Mouse (Mus musculus) spleen, adult 2 months (tissue): Measurements from ENCODE around the gene Krt17. TPM values are rescaled to one million over a fixed set of nuclear protein-coding genes. Genes with fewer than 3 reads are reported as not detected.

Experiments used
- DNase-seq, 2 experiments: peaks; one replicate each; pipeline versions ENCODE4 v3.0.0 to v3.0.0-alpha.2; 2012 to 2021; ENCODE audit warnings: low spot score in 2 of 2, low read depth in 1 of 2
- H3K27ac ChIP-seq: fragments of 200-500 bp; 2 replicates; pipeline ENCODE4 v1.5.1; 2012; ENCODE audit warnings: low read length, inconsistent platforms; ENCODE audit not compliant: insufficient read depth
- H3K27me3 ChIP-seq: fragments of 200-500 bp; 2 replicates; pipeline ENCODE4 v1.6.1; 2012; ENCODE audit warnings: mild to moderate bottlenecking, moderate library complexity, low read length, inconsistent platforms; ENCODE audit not compliant: control insufficient read depth, insufficient read depth
- H3K36me3 ChIP-seq: fragments of 200-500 bp; 2 replicates; pipeline ENCODE4 v1.6.1; 2012; ENCODE audit warnings: mild to moderate bottlenecking, low read length, inconsistent platforms; ENCODE audit not compliant: control insufficient read depth, insufficient read depth
- H3K4me1 ChIP-seq: fragments of 200-500 bp; 2 replicates; pipeline ENCODE4 v1.6.1; 2011; ENCODE audit warnings: inconsistent platforms; ENCODE audit not compliant: control insufficient read depth, insufficient read depth, insufficient read length
- H3K4me3 ChIP-seq: fragments of 200-500 bp; 2 replicates; pipeline ENCODE4 v1.5.1; 2011; ENCODE audit warnings: mild to moderate bottlenecking, inconsistent platforms; ENCODE audit not compliant: insufficient read depth, insufficient read length; ENCODE audit errors: extremely low read depth
- CTCF ChIP-seq: fragments of 200-500 bp; IDR thresholded peaks from 2 replicates; pipeline ENCODE4 v1.5.1; 2011; ENCODE audit warnings: mild to moderate bottlenecking, inconsistent platforms; ENCODE audit not compliant: insufficient read depth, insufficient read length, insufficient replicate concordance; ENCODE audit errors: extremely low read depth
- POLR2A ChIP-seq: fragments of 200-500 bp; IDR thresholded peaks from 2 replicates; pipeline ENCODE4 v1.6.1; 2011; ENCODE audit warnings: low read depth, low read length, inconsistent platforms
- WGBS: fragments of 180-500 bp; shearing (Covaris S2); methylation state at CpG from one replicate; pipeline ENCODE4 v1.1.7; 2018; 5-methylcytosine and 5-hydroxymethylcytosine counted together
- polyA plus RNA-seq: library from polyadenylated mRNA; depleted of rRNA; stranded (reverse); fragments of >200 nt; gene quantifications from 2 replicates; pipeline ENCODE4 v1.2.3, GENCODE M21; 2012

Gene Krt17
- polyA plus RNA-seq, 1 experiment = not detected

- WGBS = 84% methylated on average over 7 of the region's 7 CpGs
- no peak for DNase-seq
- Histone ChIP-seq H3K27me3 (no peaks in the 10 kb centered on the region), H3K27ac (no peak within 1 kb of the TSS), H3K4me1 (no peaks in the 10 kb centered on the region), H3K4me3 (no peak within 1 kb of the TSS), H3K36me3 (no peaks in the 10 kb centered on the region)
- TF ChIP-seq POLR2A (no peak), CTCF (no peak)
Measured at GRCm38 (mm10) chr11:100269821-100270332, 9.0 kb upstream of the Krt17 start, which contains the start of gene Krt42. TSS of gene Krt42 (minus strand) at chr11:100269871.

GRCm38 (mm10) chr11:100262058-100262980 lies 1.5 kb upstream of the Krt17 start:
- TF ChIP-seq CTCF = no peak
- TF ChIP-seq POLR2A = no peak
- Histone ChIP-seq H3K4me1 (no peaks in the 10 kb centered on the region), H3K4me3 (no peak overlapping the region), H3K27me3 (no peaks in the 10 kb centered on the region), H3K27ac (no peak overlapping the region), H3K36me3 (no peaks in the 10 kb centered on the region)
- WGBS = 38% methylated on average over 13 of the region's 13 CpGs
- DNase-seq = no peak

- Histone ChIP-seq H3K4me3 (no peak overlapping the region), H3K4me1 (no peaks in the 10 kb centered on the region), H3K27me3 (no peaks in the 10 kb centered on the region), H3K36me3 (no peaks in the 10 kb centered on the region), H3K27ac (no peak overlapping the region)
- 85% methylated on average over 9 of the region's 9 CpGs for WGBS
- TF ChIP-seq POLR2A = no peak
- DNase-seq = no peak
Measured at GRCm38 (mm10) chr11:100261235-100261605, 391 bp upstream of the Krt17 start.

- no peak overlapping the region for H3K27ac ChIP-seq
- no peaks in the 10 kb centered on the region for H3K36me3 ChIP-seq
- 90% methylated on average over 9 of the region's 9 CpGs for WGBS
- no peak for TF ChIP-seq POLR2A
- TF ChIP-seq CTCF = no peak
- no peak for DNase-seq
- H3K4me1 ChIP-seq = no peaks in the 10 kb centered on the region
- no peaks in the 10 kb centered on the region for H3K27me3 ChIP-seq
- no peak overlapping the region for H3K4me3 ChIP-seq
Measured at GRCm38 (mm10) chr11:100259079-100259478, 1.8 kb downstream of the Krt17 start.

GRCm38 (mm10) chr11:100257967-100258366 lies 2.9 kb downstream of the Krt17 start:
- no peaks in the 10 kb centered on the region for H3K36me3 ChIP-seq
- no peaks in the 10 kb centered on the region for H3K4me1 ChIP-seq
- 92% methylated on average over 1 of the region's 1 CpGs for WGBS
- TF ChIP-seq CTCF (no peak), POLR2A (no peak)
- DNase-seq = no peak
- H3K27me3 ChIP-seq = no peaks in the 10 kb centered on the region
- no peak overlapping the region for H3K27ac ChIP-seq
- H3K4me3 ChIP-seq = no peak overlapping the region

GRCm38 (mm10) chr11:100255514-100255913 lies 5.3 kb downstream of the Krt17 start:
- H3K27me3 ChIP-seq = no peaks in the 10 kb centered on the region
- H3K27ac ChIP-seq = no peak overlapping the region
- DNase-seq = no peak
- TF ChIP-seq CTCF = no peak
- no peak for TF ChIP-seq POLR2A
- WGBS = 91% methylated on average over 6 of the region's 6 CpGs
- no peak overlapping the region for H3K4me3 ChIP-seq
- H3K4me1 ChIP-seq = no peaks in the 10 kb centered on the region
- H3K36me3 ChIP-seq = no peaks in the 10 kb centered on the region

- TF ChIP-seq POLR2A (no peak), CTCF (no peak)
- Histone ChIP-seq H3K27ac (no peak overlapping the region), H3K36me3 (no peaks in the 10 kb centered on the region), H3K27me3 (no peaks in the 10 kb centered on the region), H3K4me1 (no peaks in the 10 kb centered on the region), H3K4me3 (no peak overlapping the region)
- 67% methylated on average over 5 of the region's 5 CpGs for WGBS
- DNase-seq = no peak
Measured at GRCm38 (mm10) chr11:100254360-100255090, 6.3 kb downstream of the Krt17 start.
